Mouse (Mus musculus) forebrain, embryonic 11.5 days (tissue): ENCODE results near the gene Ednrb. TPM values are rescaled to one million over a fixed set of nuclear protein-coding genes. Genes with fewer than 3 reads are reported as not detected.

Experiments
- ATAC-seq: fragments of 200-750 bp; cut with Nextera tagmentation; replicated peaks from 2 replicates; pipeline ENCODE4 v1.8.0; 2017; ENCODE audit warnings: moderate TSS enrichment; ENCODE audit not compliant: low FRiP score
- DNase-seq: peaks from one replicate; pipeline ENCODE4 v3.0.0-alpha.2; 2017; ENCODE audit warnings: low spot score
- H3K27ac ChIP-seq: fragments of 300-500 bp; sonication (generic); 2 replicates; pipeline ENCODE4 v1.5.1; 2014; ENCODE audit warnings: low read depth, low read length
- H3K27me3 ChIP-seq: fragments of 300-500 bp; sonication (generic); 2 replicates; pipeline ENCODE4 v1.6.1; 2014; ENCODE audit warnings: mild to moderate bottlenecking, low read length, mixed read lengths; ENCODE audit not compliant: control insufficient read depth, insufficient read depth
- H3K36me3 ChIP-seq: fragments of 300-500 bp; sonication (generic); 2 replicates; pipeline ENCODE4 v1.6.1; 2014; ENCODE audit warnings: mild to moderate bottlenecking, low read length, moderate library complexity, mixed read lengths; ENCODE audit not compliant: control insufficient read depth, insufficient read depth
- H3K4me1 ChIP-seq: fragments of 300-500 bp; sonication (generic); replicated peaks from 2 replicates; pipeline ENCODE4 v1.6.1; 2014; ENCODE audit warnings: low read length, mixed read lengths; ENCODE audit not compliant: control insufficient read depth, insufficient read depth
- H3K4me2 ChIP-seq: fragments of 300-500 bp; sonication (generic); 2 replicates; pipeline ENCODE4 v1.6.1; 2014; ENCODE audit warnings: low read depth, mild to moderate bottlenecking, low read length, moderate library complexity, mixed read lengths; ENCODE audit not compliant: severe bottlenecking
- H3K4me3 ChIP-seq: fragments of 300-500 bp; sonication (generic); 2 replicates; pipeline ENCODE4 v1.5.1; 2014; ENCODE audit warnings: low read depth, low read length
- H3K9ac ChIP-seq: fragments of 300-500 bp; sonication (generic); 2 replicates; pipeline ENCODE4 v1.6.1; 2014; ENCODE audit warnings: low read length
- H3K9me3 ChIP-seq: fragments of 300-500 bp; sonication (generic); 2 replicates; pipeline ENCODE4 v1.6.1; 2016; ENCODE audit warnings: low read length, mixed read lengths; ENCODE audit not compliant: control insufficient read depth
- WGBS: fragments of 180-500 bp; shearing (Covaris S2); extraction: QIAGEN DNeasy Blood & Tissue Kit; methylation state at CpG from one replicate; pipeline ENCODE4 v1.1.7; 2014; 5-methylcytosine and 5-hydroxymethylcytosine counted together
- polyA plus RNA-seq: library from polyadenylated mRNA; unstranded; fragments of >200 nt; fragmentation: Nextera tagmentation; extraction: Ambion mirVana; gene quantifications from 2 replicates; pipeline ENCODE4 v1.2.1, GENCODE M21; 2014

Ednrb gene
- polyA plus RNA-seq, 1 experiment from 2014 or later, result 58.3 TPM

GRCm38 (mm10) chr14:103767488-103767887 is 76.7 kb downstream of the Ednrb start:
- 66% methylated on average over 6 of the region's 6 CpGs for WGBS
- Histone ChIP-seq H3K27me3 (no peaks in the 10 kb centered on the region), H3K27ac (no peak overlapping the region), H3K4me2 (no peak overlapping the region), H3K9me3 (no peaks in the 10 kb centered on the region), H3K4me1 (peaks cover 8% of the 10 kb centered on the region; the same call in 1 of the 2 replicates), H3K36me3 (no peaks in the 10 kb centered on the region), H3K4me3 (no peak overlapping the region), H3K9ac (no peak overlapping the region)
- DNase-seq (no peak), ATAC-seq (no peak)

Other genes with a start within 250 kb of the Ednrb start
- gene Slain1, start 194.2 kb downstream of the Ednrb start, polyA plus RNA-seq, result 17.1 and 23.2 TPM in 2 replicates